Mouse (Mus musculus): ENCODE data around the gene Tet2. TPM values are rescaled to one million over a fixed set of nuclear protein-coding genes. Genes with fewer than 3 reads are reported as not detected.

Gene Tet2
- total RNA-seq, 1 experiment from 2014 or later: 45.7 TPM

DNA sequence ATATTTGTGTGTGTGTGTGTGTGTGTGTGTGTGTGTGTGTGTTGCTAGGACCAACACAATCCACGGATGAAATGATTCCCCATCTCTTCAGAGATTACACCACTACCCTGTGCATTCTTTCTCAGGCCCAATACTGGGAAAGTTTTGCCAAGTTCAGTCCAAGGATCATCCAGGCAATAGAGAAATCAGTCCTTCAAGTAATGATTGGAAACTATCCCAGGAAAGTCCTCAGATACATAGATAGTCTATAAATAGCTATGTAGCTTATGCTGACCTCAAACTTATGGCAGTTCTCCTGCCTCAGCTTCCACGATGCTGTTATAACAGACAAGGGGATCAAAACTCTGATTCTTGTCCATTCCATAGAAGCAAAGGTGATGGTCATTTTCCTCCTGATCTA, 13.8 kb downstream of the Tet2 start:
- ATAC-seq (replicated peaks in 1 of 2; ENCODE audit: insufficient read depth in 1 of 2, low FRiP score in 2 of 2, low TSS enrichment in 1 of 2, low read depth in 1 of 2, poor library complexity in 2 of 2, severe bottlenecking in 2 of 2): no peak

DNA sequence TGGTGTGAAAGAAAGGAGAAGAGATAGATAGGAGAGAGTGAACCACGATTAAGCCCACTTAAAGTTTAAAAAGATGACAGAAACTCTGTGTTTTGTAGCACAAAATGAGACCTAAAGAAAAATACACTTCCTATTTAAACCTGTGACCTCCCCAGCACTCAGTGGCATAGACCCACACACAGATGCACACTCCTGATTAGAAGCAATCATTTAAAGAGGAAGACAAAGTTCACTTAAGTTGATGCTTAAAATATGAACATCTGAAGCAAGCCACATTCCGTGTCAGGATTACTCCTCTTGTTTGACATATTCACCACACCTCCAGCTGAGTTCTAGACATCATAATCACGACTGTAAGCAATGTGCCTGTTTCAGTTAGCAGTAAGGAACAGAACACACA, 14.3 kb downstream of the Tet2 start:
- ATAC-seq (replicated peaks in 1 of 2; ENCODE audit: insufficient read depth in 1 of 2, low FRiP score in 2 of 2, low TSS enrichment in 1 of 2, low read depth in 1 of 2, poor library complexity in 2 of 2, severe bottlenecking in 2 of 2): peak; percentile 39 to 67

GRCm38 (mm10) chr3:133526119-133526723, 18.7 kb downstream of the Tet2 start:
- ATAC-seq (replicated peaks in 1 of 2; ENCODE audit: insufficient read depth in 1 of 2, low FRiP score in 2 of 2, low TSS enrichment in 1 of 2, low read depth in 1 of 2, poor library complexity in 2 of 2, severe bottlenecking in 2 of 2): peak in 1 of 2 experiments; percentile 29; a peak in 1 of 4 replicates

DNA sequence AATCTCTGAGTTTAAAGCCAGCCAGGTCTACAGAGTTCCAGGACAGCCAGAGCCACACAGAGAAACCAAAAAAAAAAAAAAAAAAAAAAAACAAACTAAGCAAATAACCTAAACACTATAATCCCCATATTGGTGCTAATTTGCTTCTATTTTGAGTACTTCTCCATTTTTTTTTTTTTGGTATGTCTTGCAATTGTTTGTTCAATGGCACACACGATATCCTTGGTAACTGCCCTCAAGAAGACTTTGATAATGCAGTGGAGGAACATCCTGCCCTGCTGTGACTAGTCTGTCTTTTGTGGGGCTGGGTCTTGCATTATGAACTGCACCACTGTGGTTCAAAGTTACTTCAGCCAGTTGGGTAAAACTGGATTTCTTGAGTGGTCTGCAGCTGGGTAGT, 19.4 kb downstream of the Tet2 start:
- ATAC-seq (replicated peaks in 1 of 2; ENCODE audit: insufficient read depth in 1 of 2, low FRiP score in 2 of 2, low TSS enrichment in 1 of 2, low read depth in 1 of 2, poor library complexity in 2 of 2, severe bottlenecking in 2 of 2): peak; percentile 61 to 74; a peak in 3 of 4 replicates

- no peak for ATAC-seq (replicated peaks in 1 of 2; ENCODE audit: insufficient read depth in 1 of 2, low FRiP score in 2 of 2, low TSS enrichment in 1 of 2, low read depth in 1 of 2, poor library complexity in 2 of 2, severe bottlenecking in 2 of 2)
Observed at GRCm38 (mm10) chr3:133524341-133525050, 20.4 kb downstream of the Tet2 start.

DNA sequence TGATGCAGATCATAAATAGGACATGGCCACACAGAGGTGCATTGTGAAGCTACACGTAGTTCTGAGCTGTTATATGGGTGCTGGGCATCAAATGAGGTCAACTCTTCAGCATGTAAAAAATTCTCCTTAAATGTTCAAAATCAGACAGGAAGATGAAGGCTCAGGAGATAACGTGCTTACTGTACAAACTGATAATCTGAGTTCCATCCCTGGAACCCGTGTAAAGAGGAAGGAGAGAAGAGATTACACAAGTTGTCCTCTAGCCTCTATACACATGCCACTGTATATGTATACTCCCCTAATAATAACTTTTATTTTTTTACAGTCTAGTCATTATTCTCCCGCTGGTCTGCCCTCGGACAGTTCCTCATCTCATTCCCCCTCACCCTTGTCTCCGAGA, 21.7 kb downstream of the Tet2 start:
- no peak for ATAC-seq (replicated peaks in 1 of 2; ENCODE audit: insufficient read depth in 1 of 2, low FRiP score in 2 of 2, low TSS enrichment in 1 of 2, low read depth in 1 of 2, poor library complexity in 2 of 2, severe bottlenecking in 2 of 2)

DNA sequence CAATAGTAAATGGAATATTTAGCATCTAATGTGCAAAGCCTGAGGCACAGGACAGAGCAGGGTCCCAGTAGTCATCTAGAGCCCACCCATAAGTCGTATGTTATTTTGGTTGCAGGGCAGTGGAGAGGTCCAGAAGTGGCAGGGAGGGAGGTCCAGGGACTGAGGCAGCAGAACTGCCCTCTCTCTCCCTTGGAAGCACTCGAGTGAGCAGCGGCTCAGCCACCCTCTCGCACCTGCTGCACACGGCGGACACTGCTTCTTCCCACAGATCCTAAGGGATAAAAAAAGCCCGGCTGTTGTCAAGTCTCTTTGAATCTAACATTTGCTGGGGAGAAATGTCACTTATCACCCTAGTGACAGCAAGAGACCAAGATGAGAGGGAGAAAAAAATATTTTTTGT, 22.6 kb downstream of the Tet2 start:
- no peak for ATAC-seq (replicated peaks in 1 of 2; ENCODE audit: insufficient read depth in 1 of 2, low FRiP score in 2 of 2, low TSS enrichment in 1 of 2, low read depth in 1 of 2, poor library complexity in 2 of 2, severe bottlenecking in 2 of 2)

DNA sequence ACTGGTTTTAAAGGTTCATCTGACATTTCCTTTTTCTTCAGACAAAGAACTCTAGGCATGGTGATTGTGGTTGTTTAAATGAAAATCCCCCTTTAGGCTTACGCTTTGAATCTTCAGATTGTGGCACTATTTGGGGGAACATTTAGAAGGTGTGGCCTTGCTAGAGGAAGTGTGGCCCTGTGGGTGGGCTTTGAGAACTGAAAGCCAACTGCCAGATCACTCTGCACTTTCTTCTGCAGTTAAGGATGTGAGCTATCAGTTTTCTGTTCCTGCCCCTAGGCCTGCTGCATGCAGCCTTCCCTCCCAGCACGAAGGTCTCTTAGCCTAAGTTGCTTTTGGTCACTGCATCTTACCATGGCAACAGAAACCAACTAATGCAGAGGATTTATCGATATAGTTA, 26.1 kb downstream of the Tet2 start:
- peak; percentile 29 to 46; a peak in 1 of 4 replicates for ATAC-seq (replicated peaks in 1 of 2; ENCODE audit: insufficient read depth in 1 of 2, low FRiP score in 2 of 2, low TSS enrichment in 1 of 2, low read depth in 1 of 2, poor library complexity in 2 of 2, severe bottlenecking in 2 of 2)

DNA sequence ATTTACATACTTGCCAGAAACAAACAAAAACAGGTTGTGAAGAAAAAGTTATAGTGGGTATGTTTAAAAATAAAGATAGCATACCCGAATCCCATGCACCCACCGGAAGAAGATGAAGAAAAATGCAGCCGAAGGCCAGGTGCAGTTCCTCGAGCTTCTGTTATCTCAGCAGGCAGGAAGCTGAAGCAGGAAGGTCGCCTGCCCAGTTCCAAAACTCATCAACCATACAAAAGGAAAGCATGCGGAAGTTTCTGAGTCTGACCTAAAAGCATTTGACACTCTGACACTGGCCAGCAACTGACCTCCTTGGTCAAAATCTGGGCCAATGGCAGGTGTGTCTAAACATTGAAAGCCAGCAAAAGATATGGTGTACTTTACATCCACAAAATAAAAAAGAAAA, 26.8 kb downstream of the Tet2 start:
- ATAC-seq (replicated peaks in 1 of 2; ENCODE audit: insufficient read depth in 1 of 2, low FRiP score in 2 of 2, low TSS enrichment in 1 of 2, low read depth in 1 of 2, poor library complexity in 2 of 2, severe bottlenecking in 2 of 2): no peak

GRCm38 (mm10) chr3:133517406-133517805, 27.5 kb downstream of the Tet2 start:
- no peak for ATAC-seq (replicated peaks in 1 of 2; ENCODE audit: insufficient read depth in 1 of 2, low FRiP score in 2 of 2, low TSS enrichment in 1 of 2, low read depth in 1 of 2, poor library complexity in 2 of 2, severe bottlenecking in 2 of 2)

DNA sequence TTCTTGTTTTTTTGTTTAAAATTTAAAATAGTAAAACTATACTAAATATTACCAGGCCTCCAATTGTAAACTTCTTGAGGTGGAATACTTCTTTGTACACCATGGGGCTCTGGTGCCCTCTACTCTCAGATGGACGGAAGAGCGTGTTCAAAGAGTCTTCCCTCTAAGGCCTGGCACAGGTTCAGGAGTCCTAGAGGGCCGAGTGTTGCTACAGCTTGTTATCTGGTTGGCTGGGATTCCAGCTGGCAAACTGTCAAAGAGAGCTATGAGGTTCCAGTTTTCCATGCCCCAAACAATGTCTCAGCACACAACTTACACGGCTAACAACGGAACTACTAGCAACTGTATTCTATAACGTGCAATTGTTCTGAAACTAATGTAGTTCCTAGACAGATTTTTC, 28.8 kb downstream of the Tet2 start:
- no peak for ATAC-seq (replicated peaks in 1 of 2; ENCODE audit: insufficient read depth in 1 of 2, low FRiP score in 2 of 2, low TSS enrichment in 1 of 2, low read depth in 1 of 2, poor library complexity in 2 of 2, severe bottlenecking in 2 of 2)

DNA sequence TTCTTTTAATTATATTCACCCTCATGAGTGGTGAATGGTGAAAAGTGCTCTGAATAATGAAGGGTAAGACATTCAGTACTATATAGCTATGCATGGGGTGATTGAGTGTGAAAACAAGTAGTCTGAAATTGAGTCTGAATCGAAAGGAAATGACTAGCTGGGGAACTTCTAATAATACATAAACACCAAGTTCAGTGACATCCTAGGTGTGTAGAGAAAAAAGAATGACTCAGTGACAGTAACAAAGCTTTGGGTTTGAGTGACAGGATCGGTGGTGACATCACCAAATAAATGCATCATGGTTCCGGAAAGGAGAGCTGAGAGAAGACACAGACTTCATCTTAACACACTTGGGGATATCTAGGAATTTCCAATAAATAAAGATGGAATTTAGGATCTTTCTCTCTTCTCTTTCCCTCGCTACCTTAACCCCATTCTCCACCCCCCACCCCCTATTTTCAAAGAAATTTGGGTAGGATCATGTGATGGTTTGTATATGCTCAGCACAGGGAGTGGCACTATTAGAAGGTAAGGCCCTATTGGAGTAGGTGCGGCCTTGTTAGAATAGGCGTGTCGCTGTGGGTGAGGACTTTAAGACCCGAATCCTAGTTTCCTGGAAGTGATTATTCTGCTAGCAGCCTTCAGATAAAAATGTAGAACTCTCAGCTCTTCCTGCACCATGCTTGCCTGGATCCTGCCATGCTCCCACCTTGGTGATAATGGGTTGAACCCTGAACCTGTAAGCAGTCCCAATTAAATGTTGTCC, 29.6 kb downstream of the Tet2 start:
- ATAC-seq (replicated peaks in 1 of 2; ENCODE audit: insufficient read depth in 1 of 2, low FRiP score in 2 of 2, low TSS enrichment in 1 of 2, low read depth in 1 of 2, poor library complexity in 2 of 2, severe bottlenecking in 2 of 2): no peak

GRCm38 (mm10) chr3:133514290-133514689, 30.6 kb downstream of the Tet2 start:
- ATAC-seq (replicated peaks in 1 of 2; ENCODE audit: insufficient read depth in 1 of 2, low FRiP score in 2 of 2, low TSS enrichment in 1 of 2, low read depth in 1 of 2, poor library complexity in 2 of 2, severe bottlenecking in 2 of 2): no peak

DNA sequence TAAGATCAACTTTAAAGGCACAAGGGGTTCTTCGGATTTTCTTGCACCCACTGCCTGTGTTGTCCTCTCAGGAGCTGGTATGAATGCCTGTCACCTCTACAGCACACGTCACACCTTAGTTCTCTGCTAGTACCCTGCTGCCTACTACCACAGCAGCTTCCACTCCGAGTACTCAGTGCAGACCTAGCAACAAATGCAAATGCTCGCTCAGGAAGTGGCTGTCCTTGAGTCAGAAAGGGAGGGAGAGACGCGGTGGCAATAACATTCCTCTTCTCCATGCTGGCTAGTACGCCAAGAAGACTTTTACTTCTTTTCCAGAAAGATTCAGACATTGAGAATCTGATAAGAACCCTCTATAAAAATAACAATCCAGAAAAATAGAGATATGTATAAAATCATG, 31.5 kb downstream of the Tet2 start:
- no peak for ATAC-seq (replicated peaks in 1 of 2; ENCODE audit: insufficient read depth in 1 of 2, low FRiP score in 2 of 2, low TSS enrichment in 1 of 2, low read depth in 1 of 2, poor library complexity in 2 of 2, severe bottlenecking in 2 of 2)

- no peak for ATAC-seq (replicated peaks in 1 of 2; ENCODE audit: insufficient read depth in 1 of 2, low FRiP score in 2 of 2, low TSS enrichment in 1 of 2, low read depth in 1 of 2, poor library complexity in 2 of 2, severe bottlenecking in 2 of 2)
Observed at GRCm38 (mm10) chr3:133510368-133510767, 34.6 kb downstream of the Tet2 start.

DNA sequence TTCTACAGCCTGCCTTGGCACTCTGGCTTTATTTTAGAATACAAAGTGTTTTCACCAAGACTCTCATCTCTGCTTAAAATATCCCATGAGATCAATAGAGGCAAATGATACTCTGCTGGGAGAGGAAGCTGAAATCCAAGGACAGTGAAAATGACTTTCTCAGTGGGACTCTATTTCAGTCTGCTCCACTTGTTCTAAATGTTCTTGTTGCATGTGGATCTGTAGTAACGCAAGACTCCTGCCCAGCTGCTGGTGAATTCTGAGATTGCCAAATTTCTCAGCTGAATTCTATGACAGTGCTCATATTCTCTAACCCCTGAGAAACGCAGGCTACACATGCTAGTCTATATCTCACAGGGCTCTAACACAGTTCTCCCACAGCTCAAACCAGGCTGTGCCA, 35.1 kb downstream of the Tet2 start:
- no peak for ATAC-seq (replicated peaks in 1 of 2; ENCODE audit: insufficient read depth in 1 of 2, low FRiP score in 2 of 2, low TSS enrichment in 1 of 2, low read depth in 1 of 2, poor library complexity in 2 of 2, severe bottlenecking in 2 of 2)

GRCm38 (mm10) chr3:133508881-133509280, 36.1 kb downstream of the Tet2 start:
- no peak for ATAC-seq (replicated peaks in 1 of 2; ENCODE audit: insufficient read depth in 1 of 2, low FRiP score in 2 of 2, low TSS enrichment in 1 of 2, low read depth in 1 of 2, poor library complexity in 2 of 2, severe bottlenecking in 2 of 2)

DNA sequence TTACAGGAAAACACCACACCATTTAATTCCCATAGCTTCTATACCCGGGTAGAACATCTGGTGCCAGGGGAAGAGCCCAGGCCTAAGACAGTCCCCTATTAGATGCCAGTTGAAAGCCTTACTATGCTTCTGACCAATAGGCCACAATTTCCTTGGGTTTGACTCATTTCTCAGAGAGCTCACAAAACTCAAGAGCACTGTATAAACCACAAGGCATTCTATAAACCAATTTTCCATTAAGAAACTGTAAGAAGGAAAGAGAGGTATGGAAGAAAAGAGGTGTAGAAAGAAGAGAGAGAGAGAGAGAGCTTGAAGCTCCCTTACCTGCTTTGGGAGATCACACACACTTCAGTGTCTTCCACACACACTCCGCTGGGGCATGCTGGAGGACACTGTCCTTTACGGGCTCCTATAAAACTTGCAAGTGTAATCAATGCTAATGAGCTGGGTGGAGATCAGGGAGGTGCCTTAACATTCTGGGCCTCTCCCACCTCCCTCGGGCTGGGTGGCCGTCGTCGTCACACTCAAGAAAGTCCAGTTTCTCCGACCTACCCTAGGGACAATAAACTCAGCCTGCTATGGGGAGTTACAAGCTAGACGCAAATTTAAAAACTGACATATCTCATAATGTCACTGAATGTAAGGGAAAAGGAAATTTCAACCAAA, 38.5 kb downstream of the Tet2 start:
- no peak for ATAC-seq (replicated peaks in 1 of 2; ENCODE audit: insufficient read depth in 1 of 2, low FRiP score in 2 of 2, low TSS enrichment in 1 of 2, low read depth in 1 of 2, poor library complexity in 2 of 2, severe bottlenecking in 2 of 2)

Data from hematopoietic stem cell, adult 5-6 weeks (primary cell).